Mouse (Mus musculus) embryonic facial prominence, embryonic 15.5 days (tissue): ENCODE results near the gene AC129217.1. TPM values are rescaled to one million over a fixed set of nuclear protein-coding genes. Genes with fewer than 3 reads are reported as not detected.

ENCODE experiments used
- ATAC-seq: fragments of 200-750 bp; cut with Nextera tagmentation; 2 replicates; pipeline ENCODE4 v1.8.0; 2017; ENCODE audit warnings: low read depth, moderate TSS enrichment; ENCODE audit not compliant: insufficient number of reproducible peaks, low FRiP score, low TSS enrichment
- H3K27ac ChIP-seq: fragments of 300-500 bp; sonication (generic); replicated peaks from 2 replicates; pipeline ENCODE4 v1.5.1; 2015; ENCODE audit warnings: mild to moderate bottlenecking, inconsistent platforms
- H3K27me3 ChIP-seq: fragments of 300-500 bp; sonication (generic); 2 replicates; pipeline ENCODE4 v1.6.1; 2015; ENCODE audit warnings: inconsistent platforms
- H3K36me3 ChIP-seq: fragments of 300-500 bp; sonication (generic); 2 replicates; pipeline ENCODE4 v1.6.1; 2015; ENCODE audit warnings: mild to moderate bottlenecking, inconsistent platforms
- H3K4me1 ChIP-seq: fragments of 300-500 bp; sonication (generic); 2 replicates; pipeline ENCODE4 v1.6.1; 2015; ENCODE audit warnings: inconsistent platforms
- H3K4me2 ChIP-seq: fragments of 300-500 bp; sonication (generic); replicated peaks from 2 replicates; pipeline ENCODE4 v1.6.1; 2015; ENCODE audit warnings: mild to moderate bottlenecking, inconsistent platforms
- H3K4me3 ChIP-seq: fragments of 300-500 bp; sonication (generic); replicated peaks from 2 replicates; pipeline ENCODE4 v1.5.1; 2015; ENCODE audit warnings: mild to moderate bottlenecking, inconsistent platforms
- H3K9ac ChIP-seq: fragments of 300-500 bp; sonication (generic); 2 replicates; pipeline ENCODE4 v1.6.1; 2015; ENCODE audit warnings: inconsistent platforms
- H3K9me3 ChIP-seq: fragments of 300-500 bp; sonication (generic); replicated peaks from 2 replicates; pipeline ENCODE4 v1.6.1; 2016; ENCODE audit warnings: inconsistent platforms
- WGBS: fragments of 180-500 bp; shearing (Covaris S2); methylation state at CpG from one replicate; pipeline ENCODE4 v1.1.7; 2015; 5-methylcytosine and 5-hydroxymethylcytosine counted together
- polyA plus RNA-seq: library from polyadenylated mRNA; unstranded; fragments of >200 nt; fragmentation: Nextera tagmentation; extraction: Ambion mirVana; gene quantifications from 2 replicates; pipeline ENCODE4 v1.2.1, GENCODE M21; 2015

Gene AC129217.1
- not detected in 2 replicates for polyA plus RNA-seq

DNA sequence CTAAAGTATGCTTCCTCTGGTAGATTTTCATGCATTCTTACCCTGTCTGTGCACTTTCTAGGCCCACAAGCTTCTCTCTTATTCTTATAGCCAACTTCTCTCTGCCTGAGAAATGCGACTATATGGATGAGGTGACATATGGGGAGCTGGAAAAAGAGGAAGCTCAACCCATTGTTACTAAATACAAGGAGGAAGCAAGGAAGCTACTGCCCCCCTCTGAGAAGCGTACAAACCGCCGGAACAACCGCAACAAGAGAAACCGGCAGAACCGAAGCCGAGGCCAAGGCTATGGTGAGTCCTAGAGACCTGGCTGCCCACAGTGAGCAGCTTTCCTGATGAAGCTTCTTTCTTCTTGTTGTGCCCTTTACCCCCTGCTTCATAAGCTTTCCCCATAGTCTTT, at the start of gene AC129217.1:
TSS of gene AC129217.1 (plus strand) at position 114 of the 400 bp plus-strand sequence.
- 0 out of 2 replicates have a peak, but pooled peaks cover 3% of the 10 kb centered on the region for H3K4me1 ChIP-seq
- WGBS = 86% methylated on average over 8 of the region's 8 CpGs
- no peak for ATAC-seq

DNA sequence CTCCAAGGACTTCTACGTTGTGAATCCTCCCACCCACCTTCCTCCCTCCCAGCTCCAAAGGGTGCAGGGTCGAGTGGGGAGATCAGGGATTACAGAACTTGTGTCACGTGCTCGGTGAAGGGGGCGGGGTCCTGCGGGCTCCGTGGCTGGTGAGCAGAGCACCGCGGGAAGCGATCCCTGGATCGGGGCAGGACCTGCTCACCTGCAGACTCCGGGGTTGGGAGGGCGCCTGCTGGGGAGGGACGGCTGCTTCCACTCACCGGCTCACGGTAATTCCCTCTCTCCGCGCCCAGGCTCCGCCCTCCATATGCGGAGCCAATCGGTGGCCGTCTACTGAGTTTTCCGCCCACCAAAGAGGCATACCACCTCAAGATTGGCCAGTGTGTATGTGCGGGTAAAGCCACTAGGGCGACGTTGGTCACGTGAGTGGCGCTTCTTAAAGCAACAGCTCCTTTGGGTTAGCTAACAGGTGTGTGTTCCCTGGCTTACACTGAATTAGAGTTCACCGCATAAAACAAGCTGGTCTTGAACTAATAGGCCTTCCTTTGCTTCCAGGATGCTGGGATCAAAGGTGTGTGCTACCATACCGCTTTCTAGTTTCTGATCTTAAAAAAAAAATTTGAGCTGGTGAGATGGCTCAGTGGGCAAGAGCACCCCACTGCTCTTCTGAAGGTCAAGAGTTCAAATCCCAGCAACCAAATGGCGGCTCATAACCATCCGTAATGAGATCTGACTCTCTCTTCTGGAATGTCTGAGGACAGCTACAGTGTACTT, 43.4 kb upstream of the AC129217.1 start, which contains the start of gene Taf6l:
TSS of gene Taf6l (minus strand) at position 410 of the 774 bp plus-strand sequence.
- Histone ChIP-seq H3K27ac (peak within 1 kb of the TSS; percentile 90), H3K4me1 (peaks cover 10% of the 10 kb centered on the region), H3K27me3 (no peaks in the 10 kb centered on the region), H3K9ac (peak within 1 kb of the TSS; percentile 65), H3K9me3 (no peaks in the 10 kb centered on the region), H3K4me3 (peak within 1 kb of the TSS; percentile 81), H3K36me3 (peaks cover 34% of the 10 kb centered on the region), H3K4me2 (peak within 1 kb of the TSS; percentile 72)
- under 1% methylated on average over 32 of the region's 32 CpGs for WGBS
- peak; percentile 98 for ATAC-seq

More for the DNA sequence above, at the start of gene AC129217.1:
- peaks cover 97% of the 10 kb centered on the region for H3K36me3 ChIP-seq
- H3K9ac ChIP-seq = no peak within 1 kb of the TSS
- no peak within 1 kb of the TSS for H3K27ac ChIP-seq
- H3K27me3 ChIP-seq = no peaks in the 10 kb centered on the region
- no peak within 1 kb of the TSS for H3K4me2 ChIP-seq
- H3K9me3 ChIP-seq = no peaks in the 10 kb centered on the region
- H3K4me3 ChIP-seq = no peak within 1 kb of the TSS

DNA sequence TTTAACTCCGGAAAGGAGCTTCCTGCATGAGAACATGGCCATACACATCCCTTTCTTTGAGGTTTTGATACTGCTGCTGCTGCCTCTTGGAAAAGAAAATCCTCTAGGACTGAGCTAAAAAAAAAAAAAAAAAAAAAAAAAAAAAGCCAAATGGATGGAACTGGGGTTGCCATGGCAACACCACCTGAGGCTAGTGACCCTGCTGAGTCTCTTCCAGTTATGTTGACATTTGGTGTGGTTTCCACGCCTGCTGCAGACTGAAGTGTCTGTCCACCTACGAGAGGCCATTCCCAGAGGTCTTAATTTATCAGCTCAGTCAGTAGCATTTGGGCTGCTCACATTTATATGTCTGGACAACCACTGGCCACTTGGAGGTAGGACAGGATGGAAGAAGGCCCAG, 41.1 kb upstream of the AC129217.1 start:
- Histone ChIP-seq H3K9me3 (no peaks in the 10 kb centered on the region), H3K4me2 (no peak overlapping the region), H3K27ac (no peak overlapping the region), H3K4me3 (no peak overlapping the region), H3K4me1 (peaks cover 10% of the 10 kb centered on the region), H3K27me3 (no peaks in the 10 kb centered on the region), H3K9ac (no peak overlapping the region), H3K36me3 (peaks cover 25% of the 10 kb centered on the region)
- no peak for ATAC-seq
- WGBS = 24% methylated on average over 3 of the region's 3 CpGs

DNA sequence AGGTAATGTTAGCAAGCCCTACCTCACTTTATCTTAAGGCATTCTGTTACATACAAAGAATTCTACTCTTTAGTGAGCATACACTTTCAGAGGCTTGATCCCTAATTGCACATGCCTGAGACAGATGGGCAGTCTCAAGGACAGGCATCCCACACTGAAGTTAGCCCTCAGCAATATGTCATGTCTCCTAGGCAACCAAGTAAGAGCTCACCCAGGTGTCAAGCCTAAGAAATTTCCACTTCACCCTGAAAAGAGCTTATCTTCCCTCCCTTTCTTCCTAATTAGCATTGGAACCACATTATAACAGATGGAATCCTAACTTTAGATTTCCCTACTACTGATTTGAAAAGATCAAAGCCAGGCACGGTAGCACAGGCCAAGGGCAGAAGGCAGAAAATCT, 40.4 kb upstream of the AC129217.1 start:
- ATAC-seq = no peak
- H3K9ac ChIP-seq = no peak overlapping the region
- H3K9me3 ChIP-seq = no peaks in the 10 kb centered on the region
- H3K27me3 ChIP-seq = no peaks in the 10 kb centered on the region
- peaks cover 28% of the 10 kb centered on the region for H3K36me3 ChIP-seq
- H3K4me3 ChIP-seq = no peak overlapping the region
- peaks cover 10% of the 10 kb centered on the region for H3K4me1 ChIP-seq
- 53% methylated on average over 1 of the region's 1 CpGs for WGBS
- no peak overlapping the region for H3K27ac ChIP-seq
- no peak overlapping the region for H3K4me2 ChIP-seq

- no peak for ATAC-seq
- 80% methylated on average over 7 of the region's 7 CpGs for WGBS
- no peak overlapping the region for H3K4me2 ChIP-seq
- H3K27ac ChIP-seq = no peak overlapping the region
- H3K36me3 ChIP-seq = peaks cover 38% of the 10 kb centered on the region
- H3K4me1 ChIP-seq = peaks cover 7% of the 10 kb centered on the region
- no peak overlapping the region for H3K4me3 ChIP-seq
- H3K27me3 ChIP-seq = no peaks in the 10 kb centered on the region
- no peaks in the 10 kb centered on the region for H3K9me3 ChIP-seq
- no peak overlapping the region for H3K9ac ChIP-seq
These were observed 39.4 kb upstream of the AC129217.1 start for GRCm38 (mm10) chr19:8790171-8790570.

- H3K27me3 ChIP-seq = no peaks in the 10 kb centered on the region
- peak within 1 kb of the TSS; percentile 82 for H3K27ac ChIP-seq
- no peaks in the 10 kb centered on the region for H3K9me3 ChIP-seq
- H3K36me3 ChIP-seq = peaks cover 25% of the 10 kb centered on the region
- under 1% methylated on average over 25 of the region's 25 CpGs for WGBS
- peak within 1 kb of the TSS; percentile 76 for H3K9ac ChIP-seq
- peaks cover 21% of the 10 kb centered on the region for H3K4me1 ChIP-seq
- ATAC-seq = peak; percentile 78
- peak within 1 kb of the TSS; percentile 78 for H3K4me3 ChIP-seq
- peak within 1 kb of the TSS; percentile 63 for H3K4me2 ChIP-seq
These were observed 31.2 kb upstream of the AC129217.1 start, which contains the start of gene Polr2g for GRCm38 (mm10) chr19:8798264-8798946. Gene Polr2g (minus strand): TSS chr19:8798577.

- Histone ChIP-seq H3K27me3 (no peaks in the 10 kb centered on the region), H3K4me2 (peak overlapping the region; percentile 63; the same call in 1 of the 2 replicates), H3K9me3 (no peaks in the 10 kb centered on the region), H3K4me1 (peaks cover 21% of the 10 kb centered on the region), H3K9ac (no peak overlapping the region), H3K27ac (peak overlapping the region; percentile 82; the same call in 1 of the 2 replicates), H3K4me3 (peak overlapping the region; percentile 78; the same call in 1 of the 2 replicates), H3K36me3 (peaks cover 19% of the 10 kb centered on the region)
- no peak for ATAC-seq
These were observed 30.6 kb upstream of the AC129217.1 start for GRCm38 (mm10) chr19:8798947-8799315.

DNA sequence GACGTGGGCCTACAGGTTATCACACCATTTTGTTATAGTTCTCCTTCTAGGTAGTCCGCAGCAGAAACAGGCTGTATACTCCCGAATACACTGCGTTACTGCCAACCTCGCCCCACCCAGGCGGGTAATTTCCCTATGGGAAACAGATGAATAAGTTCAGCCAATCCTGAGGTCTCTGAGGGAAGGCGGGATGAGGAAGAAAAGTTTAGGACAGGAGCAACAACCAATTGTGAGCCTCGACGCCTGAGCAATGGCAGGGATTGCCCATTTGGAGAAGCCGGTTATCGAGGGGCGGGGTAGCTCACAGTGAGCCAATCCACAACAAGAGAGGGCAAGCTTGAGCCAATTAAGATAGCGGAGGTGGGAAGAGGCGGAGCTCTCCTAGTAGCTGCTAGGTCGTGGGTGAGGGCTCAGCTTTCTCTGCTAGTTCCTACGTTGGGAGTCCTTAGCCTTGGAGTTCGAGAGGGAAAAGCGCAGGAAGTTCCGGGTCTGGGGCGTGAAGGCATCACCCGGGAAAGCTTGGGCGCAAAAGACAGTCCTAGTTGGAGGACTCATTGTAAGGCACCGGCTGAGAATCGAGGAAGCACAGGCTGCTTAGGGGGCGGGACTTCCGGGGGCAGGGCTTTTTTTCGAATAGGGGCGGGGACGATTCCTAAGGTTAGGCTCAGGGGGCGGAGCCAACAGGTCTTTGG, 27.3 kb upstream of the AC129217.1 start, which contains the start of gene Zbtb3:
TSS of gene Zbtb3 (plus strand) at position 426 of the 692 bp plus-strand sequence.
- Histone ChIP-seq H3K27me3 (no peaks in the 10 kb centered on the region), H3K9me3 (no peaks in the 10 kb centered on the region), H3K4me2 (peak within 1 kb of the TSS; percentile 82), H3K9ac (peak within 1 kb of the TSS; percentile 13; the same call in 1 of the 2 replicates), H3K4me3 (peak within 1 kb of the TSS; percentile 64), H3K4me1 (peaks cover 18% of the 10 kb centered on the region), H3K27ac (peak within 1 kb of the TSS; percentile 93), H3K36me3 (peaks cover 27% of the 10 kb centered on the region)
- ATAC-seq = peak; percentile 97
- under 1% methylated on average over 30 of the region's 30 CpGs for WGBS

GRCm38 (mm10) chr19:8803204-8803780, 26.3 kb upstream of the AC129217.1 start:
- Histone ChIP-seq H3K36me3 (peaks cover 37% of the 10 kb centered on the region), H3K9ac (no peak overlapping the region), H3K4me3 (peak overlapping the region; percentile 64), H3K27ac (peak overlapping the region; percentile 93; the same call in 1 of the 2 replicates), H3K9me3 (no peaks in the 10 kb centered on the region), H3K4me2 (peak overlapping the region; percentile 82), H3K27me3 (no peaks in the 10 kb centered on the region), H3K4me1 (peaks cover 12% of the 10 kb centered on the region)
- whole genome bisulfite sequencing = 88% methylated on average over 9 of the region's 9 CpGs
- no peak for ATAC-seq

DNA sequence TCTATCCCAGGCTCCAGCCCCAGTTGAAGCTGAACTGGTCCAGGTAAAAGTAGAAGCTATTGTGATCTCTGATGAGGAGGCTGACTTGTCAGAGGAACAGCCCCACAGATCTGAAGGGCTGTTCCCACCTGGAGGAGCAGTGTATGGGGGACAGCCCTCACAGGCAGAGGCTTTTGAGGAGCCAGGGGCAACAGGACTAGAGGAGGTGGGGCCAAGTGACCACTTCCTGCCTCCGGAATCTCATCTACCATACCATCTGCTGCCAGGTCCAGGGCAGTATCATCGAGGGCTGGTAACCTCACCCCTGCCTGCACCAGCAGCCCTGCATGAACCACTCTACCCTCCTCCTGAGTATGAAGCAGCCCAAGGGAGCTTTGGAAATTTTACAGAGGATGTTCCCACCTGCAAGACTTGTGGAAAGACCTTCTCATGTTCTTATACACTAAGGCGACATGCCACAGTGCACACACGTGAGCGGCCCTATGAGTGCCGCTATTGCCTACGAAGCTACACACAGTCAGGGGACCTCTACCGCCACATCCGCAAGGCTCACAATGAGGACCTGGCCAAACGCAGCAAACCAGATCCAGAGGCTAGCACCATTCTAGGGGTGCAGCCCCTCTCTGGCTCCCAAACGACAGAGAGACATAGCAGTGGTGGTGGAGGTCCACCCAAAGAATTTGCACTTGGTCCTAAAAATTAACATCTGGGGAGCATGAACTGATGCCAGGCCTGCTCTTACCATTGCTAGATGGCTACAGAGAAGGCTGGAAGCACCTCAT, 25.5 kb upstream of the AC129217.1 start:
- Histone ChIP-seq H3K4me1 (peaks cover 12% of the 10 kb centered on the region), H3K9ac (no peak overlapping the region), H3K4me3 (no peak overlapping the region), H3K27me3 (no peaks in the 10 kb centered on the region), H3K4me2 (no peak overlapping the region), H3K9me3 (no peaks in the 10 kb centered on the region), H3K36me3 (peaks cover 37% of the 10 kb centered on the region), H3K27ac (no peak overlapping the region)
- 89% methylated on average over 11 of the region's 11 CpGs for WGBS
- no peak for ATAC-seq
